Mouse (Mus musculus) cerebellum, postnatal 4 days (tissue): ENCODE measurements around the gene Gipc2.

Experiments
- DNase-seq, 2 experiments: peaks; one replicate each; pipeline ENCODE4 v3.0.0; 2022; ENCODE audit warnings: low spot score in 2 of 2, mixed read lengths in 1 of 2

Gene Gipc2

DNA sequence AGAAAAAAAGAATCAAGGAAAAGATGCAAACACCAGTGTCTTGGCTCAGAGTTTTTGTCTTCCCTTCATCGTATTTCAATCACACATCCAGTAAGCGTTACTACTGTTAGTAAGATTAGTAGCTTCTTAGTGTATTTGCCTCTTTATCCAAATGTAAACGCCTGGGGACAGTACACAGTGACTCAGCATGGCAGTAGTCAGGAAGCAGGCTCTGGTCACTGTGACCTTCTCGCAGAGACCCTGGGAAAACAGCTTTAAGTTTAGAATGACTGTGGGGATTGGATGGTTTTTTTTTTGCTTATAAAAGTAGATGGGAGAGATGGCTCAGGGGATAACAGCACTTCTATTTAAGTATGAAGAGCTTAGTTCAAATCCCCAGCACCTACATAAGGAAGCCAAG, 46.0 kb downstream of the Gipc2 start:
- DNase-seq, result no peak

- no peak for DNase-seq
These were observed 48.1 kb downstream of the Gipc2 start for GRCm38 (mm10) chr3:152117941-152118340.

GRCm38 (mm10) chr3:152116140-152116539, 49.9 kb downstream of the Gipc2 start:
- DNase-seq, result no peak

- peak in 1 of 2 experiments; percentile 35 for DNase-seq
These were observed 51.2 kb downstream of the Gipc2 start for GRCm38 (mm10) chr3:152114786-152115185.

- no peak for DNase-seq
These were observed 51.8 kb downstream of the Gipc2 start for GRCm38 (mm10) chr3:152114222-152114621.

GRCm38 (mm10) chr3:152113496-152113895, 52.5 kb downstream of the Gipc2 start:
- no peak for DNase-seq

- DNase-seq, result no peak
These were observed 53.4 kb downstream of the Gipc2 start for GRCm38 (mm10) chr3:152112664-152113063.

DNA sequence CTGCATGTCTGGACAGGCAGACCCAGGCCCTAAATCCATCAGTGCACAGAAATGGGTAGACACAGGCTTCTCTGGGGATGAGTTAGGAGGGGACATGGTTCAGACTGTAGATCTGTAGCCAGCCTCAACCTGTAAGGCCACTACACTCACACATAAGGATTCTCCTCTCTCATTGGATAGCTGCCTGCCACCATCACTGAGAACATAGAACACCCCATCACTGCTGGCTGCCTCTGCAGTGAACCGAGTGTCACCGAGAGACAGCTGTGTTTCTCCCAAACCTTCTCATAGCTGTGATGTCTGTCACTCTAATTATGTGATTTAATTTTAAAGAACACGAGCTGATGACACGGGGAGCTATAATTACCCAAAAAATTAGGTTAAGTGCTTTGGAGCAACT, 54.5 kb downstream of the Gipc2 start:
- no peak for DNase-seq

- peak; percentile 54 to 76 for DNase-seq
These were observed 54.9 kb downstream of the Gipc2 start for GRCm38 (mm10) chr3:152111081-152111480.

GRCm38 (mm10) chr3:152109260-152109587, 56.8 kb downstream of the Gipc2 start:
- DNase-seq, result no peak

DNA sequence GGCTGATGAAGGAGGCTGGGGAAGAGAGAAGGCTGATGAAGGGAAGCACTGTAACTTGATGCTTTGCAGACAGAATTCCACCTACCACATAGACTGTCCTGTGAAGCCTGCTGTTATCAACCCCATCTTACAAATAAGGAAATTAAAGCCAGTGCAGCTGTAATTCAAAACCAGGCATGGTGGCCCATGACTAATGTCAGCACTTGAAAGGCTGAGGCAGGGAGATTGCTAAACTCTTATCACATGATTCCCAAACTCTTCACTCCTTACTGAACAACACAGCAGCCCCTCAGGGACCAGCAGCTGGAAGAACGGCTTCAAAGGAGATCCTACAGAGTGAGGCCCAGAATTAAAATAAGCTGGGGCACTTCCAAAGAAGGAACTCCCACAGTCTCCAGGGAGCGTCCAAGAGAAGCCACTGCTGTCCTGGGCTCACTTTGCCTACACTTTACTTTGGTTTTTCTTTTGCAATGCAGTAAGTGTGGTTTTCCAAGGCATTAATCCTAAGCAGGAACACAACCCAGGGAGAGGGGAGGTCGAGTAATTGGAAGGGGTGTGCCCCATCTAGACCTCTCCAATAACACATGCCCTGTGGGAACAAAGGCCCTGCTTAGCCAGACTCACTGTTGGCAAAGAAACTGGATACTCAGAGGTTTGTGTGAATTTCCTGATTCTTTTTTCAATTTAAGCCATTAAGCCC, 57.3 kb downstream of the Gipc2 start:
- DNase-seq, result no peak

DNA sequence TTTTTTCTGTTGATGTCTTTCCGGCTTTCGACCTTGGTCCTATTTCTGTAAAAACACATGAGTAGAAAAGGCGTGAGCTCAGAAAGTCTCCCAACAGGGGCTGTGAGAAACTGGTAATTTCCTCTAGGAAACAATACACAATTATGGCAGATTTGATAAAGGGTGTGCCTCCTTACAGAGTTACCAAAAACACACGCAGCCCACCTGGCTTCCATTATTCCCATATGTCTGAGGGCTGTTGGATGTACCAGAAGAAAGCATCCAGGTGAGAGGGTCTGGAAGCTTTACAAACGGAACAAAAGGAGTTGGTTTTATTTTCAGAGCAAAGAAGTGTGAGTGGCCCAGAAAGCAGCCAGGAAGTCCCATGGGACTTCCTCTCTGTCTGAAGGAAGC, 58.0 kb downstream of the Gipc2 start:
- DNase-seq, result no peak

DNA sequence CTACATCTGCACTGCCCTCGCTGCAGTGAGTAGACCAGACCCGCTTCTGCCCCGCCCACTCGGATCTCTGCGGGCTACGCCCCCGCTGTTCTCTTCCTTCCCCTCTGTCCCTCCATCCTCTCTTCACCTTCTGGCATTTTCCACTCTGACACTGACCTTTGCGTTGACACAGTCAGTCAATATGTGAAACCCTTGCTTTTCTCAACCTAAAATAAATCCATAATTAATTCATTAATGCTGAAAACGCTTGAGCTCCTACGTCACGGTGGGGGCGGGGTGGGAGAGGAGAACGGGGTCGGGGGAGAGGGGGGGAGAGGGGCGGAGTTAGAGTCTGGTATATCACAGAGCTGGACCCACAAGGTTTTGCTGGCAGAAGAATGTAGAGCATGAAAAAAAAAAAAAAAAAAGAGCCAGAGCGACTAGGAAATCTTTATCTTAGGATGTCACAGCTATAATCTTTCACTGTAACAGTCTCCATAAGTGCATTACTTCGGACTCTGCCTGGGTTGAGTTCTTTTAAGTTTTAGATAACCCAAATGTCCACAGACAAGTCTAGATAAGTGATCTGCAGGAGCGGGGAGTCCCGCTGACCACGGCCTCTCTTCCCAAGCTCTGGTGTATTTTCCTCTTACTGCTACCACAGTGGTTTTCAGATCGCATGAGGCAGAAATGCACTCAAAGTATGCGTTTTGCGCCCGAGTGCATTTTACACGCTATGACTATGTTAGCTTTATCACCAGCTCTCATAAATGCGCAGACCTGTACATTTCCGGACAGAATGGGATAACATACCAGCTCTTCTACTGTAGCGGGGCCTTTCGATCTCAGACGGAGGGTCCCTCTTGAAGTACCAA, 58.7 kb downstream of the Gipc2 start:
- DNase-seq, result peak in 1 of 2 experiments; percentile 36

GRCm38 (mm10) chr3:152106225-152107148, 59.5 kb downstream of the Gipc2 start:
- DNase-seq, result no peak

- DNase-seq, result peak in 1 of 2 experiments; percentile 59
These were observed 60.7 kb downstream of the Gipc2 start for GRCm38 (mm10) chr3:152105341-152105740.

DNA sequence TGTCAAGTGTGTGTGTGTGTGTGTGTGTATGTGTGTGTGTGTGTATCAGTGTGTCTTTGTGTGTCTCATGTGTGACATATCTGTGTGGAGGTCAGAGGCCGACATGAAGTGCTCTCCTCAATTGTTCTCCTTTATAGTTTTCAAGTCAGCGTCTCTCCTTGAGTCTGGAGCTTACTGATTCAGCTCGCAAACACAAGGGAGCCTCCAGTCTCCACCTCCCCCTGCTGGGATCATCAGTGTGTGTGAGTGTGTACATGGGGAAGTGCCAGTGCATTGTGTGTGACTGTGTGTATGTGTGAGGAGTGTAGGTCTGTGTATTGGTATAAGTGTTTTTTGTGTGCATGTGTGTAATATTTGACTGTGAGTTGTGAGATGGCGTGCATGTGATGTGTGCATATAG, 62.6 kb downstream of the Gipc2 start:
- no peak for DNase-seq

GRCm38 (mm10) chr3:152101459-152101858, 64.6 kb downstream of the Gipc2 start:
- DNase-seq, result no peak

DNA sequence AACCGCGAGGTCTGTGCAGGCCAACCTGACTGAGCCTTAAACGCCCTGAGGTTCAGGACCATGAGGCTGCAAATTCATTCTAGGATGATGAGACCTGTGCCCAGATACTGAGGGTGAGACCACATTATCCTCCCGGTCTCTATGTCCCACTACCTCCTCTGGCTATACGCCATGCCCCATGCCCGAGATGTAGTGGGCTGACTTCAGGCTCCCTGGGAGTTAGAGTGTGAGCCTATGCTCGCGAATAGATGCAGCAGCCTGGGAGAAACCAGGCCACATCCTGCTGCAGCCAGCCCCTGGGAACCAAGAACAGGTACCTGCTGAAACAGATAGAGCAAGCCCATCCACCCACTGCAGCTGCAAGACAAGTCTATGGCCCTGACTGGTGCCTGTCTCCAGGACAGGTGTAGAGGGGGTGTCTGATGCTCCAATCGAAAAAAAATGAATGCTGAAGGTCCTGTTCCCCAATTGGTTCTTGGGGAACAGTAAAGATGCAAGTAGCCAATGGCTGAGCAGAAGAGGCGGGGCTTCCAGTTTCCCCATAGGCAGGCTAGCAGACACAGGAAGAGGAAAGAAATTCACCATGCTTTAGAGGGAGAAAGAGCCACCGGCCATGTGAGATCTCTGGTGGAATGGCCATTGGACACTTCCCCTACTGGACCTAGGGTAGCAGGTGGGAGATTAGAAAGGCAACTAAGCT, 65.8 kb downstream of the Gipc2 start:
- no peak for DNase-seq

- no peak for DNase-seq
These were observed 71.0 kb downstream of the Gipc2 start for GRCm38 (mm10) chr3:152095030-152095429.

DNA sequence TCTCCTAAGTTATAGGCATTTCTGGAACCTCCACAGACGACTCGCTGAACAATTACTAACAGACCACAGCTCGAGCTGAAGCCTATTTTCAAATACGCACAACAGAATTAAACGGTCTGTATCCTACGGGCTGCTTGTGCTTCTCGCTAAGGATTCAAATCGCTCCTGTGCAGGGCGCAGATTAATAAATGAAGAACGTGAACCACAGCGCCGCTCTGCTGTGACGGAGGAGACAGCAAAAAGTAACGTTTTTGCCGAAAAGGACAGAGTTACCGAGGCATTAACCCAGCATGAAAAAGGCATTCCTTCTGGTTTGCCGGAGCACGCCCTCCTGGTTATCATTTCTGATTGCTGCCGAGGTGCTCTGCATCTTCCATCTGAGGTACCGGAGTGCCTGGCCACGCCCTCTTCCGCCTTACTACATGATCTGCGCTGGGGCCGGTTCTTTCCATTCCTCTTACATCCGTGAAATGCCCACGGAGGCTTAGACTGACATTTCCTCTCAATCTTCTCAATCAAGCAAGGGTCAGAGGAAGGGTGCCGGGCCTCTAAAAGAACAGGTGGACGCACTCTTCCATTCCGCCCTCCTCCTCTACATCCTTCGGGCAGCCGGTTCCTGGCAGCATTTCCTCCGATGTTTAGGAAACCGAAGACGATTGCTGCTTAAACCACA, 73.5 kb downstream of the Gipc2 start:
- no peak for DNase-seq

DNA sequence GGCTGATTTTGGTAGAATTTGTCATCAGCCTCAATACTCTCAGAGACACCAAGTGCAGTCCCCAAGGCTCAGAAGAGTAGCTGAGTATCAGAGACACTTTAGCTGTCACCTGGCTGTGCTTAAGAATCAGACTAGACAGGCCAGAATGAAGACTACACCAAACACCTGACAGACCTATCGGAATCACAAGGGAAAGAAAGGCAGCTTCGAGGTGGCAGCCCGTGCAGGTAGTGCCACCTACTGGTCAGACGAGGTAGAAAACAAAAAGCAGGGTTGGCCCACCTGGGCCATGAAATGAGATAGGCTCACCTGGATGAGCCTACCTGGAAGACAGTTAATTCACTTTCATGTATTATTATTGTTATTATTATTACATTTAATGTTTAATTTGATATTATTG, 76.9 kb downstream of the Gipc2 start:
- peak in 1 of 2 experiments; percentile 50 for DNase-seq
